Mouse (Mus musculus): ENCODE measurements at regions not wholly inside any gene's neighbourhood (a gene's known extent, or its start where the extent isn't known, plus 50 kb on each side); places are given as distances from the start of the nearest gene placed in this dataset.
A peak's percentile ranks its signal among the peaks of the same experiment; 100 is the strongest.

- no peak for DNase-seq (ENCODE audit: low spot score)
These were observed 151.9 kb downstream of the Qrsl1 start for GRCm38 (mm10) chr10:43749496-43750110.

- no peak for DNase-seq (ENCODE audit: low spot score)
These were observed 151.1 kb downstream of the Qrsl1 start for GRCm38 (mm10) chr10:43750401-43750800.

- no peak for DNase-seq (ENCODE audit: low spot score)
These were observed 150.7 kb downstream of the Qrsl1 start for GRCm38 (mm10) chr10:43750854-43751253.

DNA sequence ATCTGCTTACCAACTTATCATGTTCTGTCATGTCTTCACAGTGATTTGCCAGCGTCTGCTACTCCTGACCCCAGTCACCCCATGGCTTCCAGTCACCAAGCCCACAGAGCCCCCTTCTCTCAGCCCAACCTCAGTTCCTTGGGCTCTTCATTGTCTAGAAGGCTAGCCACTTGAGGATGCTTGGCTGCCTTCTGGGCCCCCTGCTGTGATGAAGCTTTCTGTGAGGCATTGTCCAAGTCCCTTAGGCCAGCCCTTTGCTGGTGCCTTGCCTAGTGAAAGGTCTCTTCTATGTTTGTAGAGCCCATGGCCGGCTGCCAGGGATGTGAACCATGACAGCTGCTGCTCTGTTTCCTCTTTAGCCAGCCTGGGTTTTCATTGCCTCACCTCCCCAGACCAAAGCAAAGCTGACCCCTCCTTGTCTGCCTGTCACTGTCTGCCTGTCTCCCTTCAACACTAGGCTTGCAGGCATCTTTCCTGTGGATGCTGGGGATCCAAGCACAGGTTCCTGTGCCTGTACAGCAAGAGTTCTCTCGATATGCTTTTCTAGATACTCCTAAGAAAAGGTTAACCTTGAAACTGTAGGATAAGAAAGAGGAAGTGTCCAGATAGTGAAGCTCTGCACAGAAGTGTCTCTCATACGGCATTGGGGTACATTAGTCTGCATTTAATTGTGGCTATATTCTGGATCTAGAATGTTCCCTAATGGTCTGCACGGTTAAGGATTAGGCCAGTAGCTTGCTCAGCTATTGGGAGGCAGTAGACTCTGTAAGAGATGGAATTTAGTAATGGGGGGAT is 149.5 kb downstream of the Qrsl1 start:
- peak; percentile 71 for DNase-seq (ENCODE audit: low spot score)

GRCm38 (mm10) chr10:43756881-43757565 is 144.5 kb downstream of the Qrsl1 start:
- no peak for DNase-seq (ENCODE audit: low spot score)

DNA sequence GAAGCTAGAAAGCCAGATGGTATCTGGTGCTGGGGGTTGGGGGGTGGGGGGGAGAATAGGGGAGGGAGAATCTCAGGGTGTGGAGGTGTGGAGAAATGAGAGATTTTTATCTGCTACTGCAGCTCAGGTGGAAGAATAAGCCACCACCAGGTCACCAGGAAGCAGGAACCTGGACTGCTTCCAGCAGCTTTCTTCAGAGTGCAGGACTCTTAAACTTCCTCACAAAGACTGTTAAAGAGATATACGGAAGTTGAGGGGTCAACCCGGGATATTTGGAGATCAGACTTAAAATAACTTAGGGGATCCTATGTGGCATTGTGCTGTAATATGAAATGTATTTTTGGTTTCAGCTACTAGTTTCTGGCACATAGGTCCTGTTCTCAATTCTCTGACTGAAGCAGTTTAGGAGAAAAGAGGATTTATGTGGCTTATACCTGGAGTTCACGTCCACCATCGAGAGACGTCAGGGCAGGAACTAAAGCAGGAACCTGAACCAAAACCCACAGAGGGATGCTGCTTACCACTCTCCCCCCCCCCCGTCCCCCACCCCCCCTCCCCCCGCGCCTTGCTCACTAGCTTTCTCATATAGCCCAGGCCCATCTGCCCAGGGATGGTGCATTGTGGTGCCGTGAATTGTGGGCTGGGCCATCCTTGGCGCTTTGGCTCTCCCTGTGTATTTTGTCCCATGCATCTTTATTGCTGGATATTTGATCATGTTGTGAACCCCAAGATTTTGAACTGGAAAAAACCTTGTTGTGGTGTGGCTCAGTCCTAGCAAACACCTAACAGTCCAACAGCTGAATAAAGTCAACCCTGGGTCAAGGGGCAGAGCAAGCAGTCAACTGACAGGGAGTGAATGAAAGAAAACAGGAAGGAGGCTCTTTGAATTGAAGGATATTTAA is 143.2 kb downstream of the Qrsl1 start:
- DNase-seq (ENCODE audit: low spot score) = no peak

GRCm38 (mm10) chr10:43759186-43759905 is 142.2 kb downstream of the Qrsl1 start:
- DNase-seq (ENCODE audit: low spot score) = no peak

GRCm38 (mm10) chr10:43759906-43760281 is 141.7 kb downstream of the Qrsl1 start:
- DNase-seq (ENCODE audit: low spot score) = no peak

GRCm38 (mm10) chr10:43761979-43762570 is 139.5 kb downstream of the Qrsl1 start:
- DNase-seq (ENCODE audit: low spot score) = no peak

DNA sequence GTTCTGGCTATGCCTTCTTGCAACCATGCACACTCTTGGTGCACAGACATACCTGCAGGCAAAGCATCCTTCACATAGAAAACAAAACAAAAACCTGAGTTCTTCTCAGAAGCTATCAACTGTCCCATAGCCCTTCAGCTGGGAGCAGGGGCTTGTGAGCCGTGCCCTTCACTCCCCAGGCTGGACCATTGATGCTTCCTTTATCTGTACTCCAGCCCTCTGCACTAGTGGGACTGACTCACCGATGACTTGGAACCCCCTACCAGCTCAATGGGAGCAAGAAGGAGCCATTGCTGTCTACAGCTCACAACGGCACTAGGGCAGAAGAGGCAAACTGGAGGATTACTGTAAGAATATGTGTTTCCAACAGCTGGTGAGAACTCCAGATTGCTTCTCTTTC is 137.0 kb downstream of the Qrsl1 start:
- DNase-seq (ENCODE audit: low spot score) = no peak

GRCm38 (mm10) chr10:43765275-43765674 is 136.3 kb downstream of the Qrsl1 start:
- DNase-seq (ENCODE audit: low spot score) = no peak

DNA sequence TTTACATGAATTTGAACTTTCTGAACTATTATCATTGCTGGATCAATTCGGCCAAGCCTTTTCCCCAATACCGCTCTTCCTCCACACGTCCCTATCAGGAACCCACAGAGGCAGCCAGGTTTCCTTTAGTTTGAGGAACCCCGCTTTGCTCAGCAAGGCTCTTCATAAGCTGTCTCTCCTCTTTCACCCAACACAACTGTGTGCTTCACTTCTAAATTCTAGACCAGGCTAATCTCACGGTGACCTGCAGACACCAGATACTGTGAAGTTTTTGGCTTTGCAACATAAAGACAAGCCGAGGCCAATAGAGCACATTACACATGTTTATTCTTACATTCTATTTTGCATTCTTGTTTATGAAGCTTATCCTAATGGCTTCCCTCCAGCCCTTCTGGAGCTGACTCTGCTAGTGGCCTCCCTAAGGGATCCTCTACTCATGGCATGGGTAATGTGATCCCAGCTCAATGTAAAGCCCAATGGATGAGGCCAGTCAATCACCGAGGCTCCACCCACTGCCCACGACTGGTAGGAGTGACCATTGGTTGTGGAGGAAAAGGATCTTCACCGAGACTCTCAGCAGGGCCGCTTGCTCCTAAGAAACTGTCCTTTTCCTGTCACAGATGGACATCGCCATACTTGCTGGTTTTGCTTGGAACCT is 135.6 kb downstream of the Qrsl1 start:
- no peak for DNase-seq (ENCODE audit: low spot score)

- DNase-seq (ENCODE audit: low spot score) = no peak
These were observed 133.4 kb downstream of the Qrsl1 start for GRCm38 (mm10) chr10:43767961-43768726.

- no peak for DNase-seq (ENCODE audit: low spot score)
These were observed 132.5 kb downstream of the Qrsl1 start for GRCm38 (mm10) chr10:43769026-43769425.

- DNase-seq (ENCODE audit: low spot score) = no peak
These were observed 125.7 kb downstream of the Qrsl1 start for GRCm38 (mm10) chr10:43775807-43776206.

GRCm38 (mm10) chr10:43777612-43778600 is 123.6 kb downstream of the Qrsl1 start:
- DNase-seq (ENCODE audit: low spot score) = peak; percentile 39

DNA sequence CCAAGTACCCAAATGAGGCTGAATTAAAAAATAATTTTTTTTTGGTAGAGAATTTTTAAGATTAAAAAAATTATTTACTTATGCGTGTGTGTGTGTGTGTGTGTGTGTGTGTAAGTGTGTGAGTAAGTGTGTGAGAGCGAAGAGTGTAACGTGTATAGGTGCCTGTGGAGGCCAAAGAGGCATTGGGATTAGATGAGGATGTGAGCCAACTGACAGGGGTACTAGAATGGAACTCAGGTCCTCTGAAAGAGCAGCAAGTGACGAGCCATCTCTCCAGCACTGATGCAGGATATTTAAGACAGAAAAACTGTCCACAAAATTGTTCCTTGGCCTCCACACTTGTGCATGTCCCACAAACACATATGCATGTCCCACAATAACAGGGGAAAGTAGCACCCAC is 121.0 kb downstream of the Qrsl1 start:
- DNase-seq (ENCODE audit: low spot score) = no peak

DNA sequence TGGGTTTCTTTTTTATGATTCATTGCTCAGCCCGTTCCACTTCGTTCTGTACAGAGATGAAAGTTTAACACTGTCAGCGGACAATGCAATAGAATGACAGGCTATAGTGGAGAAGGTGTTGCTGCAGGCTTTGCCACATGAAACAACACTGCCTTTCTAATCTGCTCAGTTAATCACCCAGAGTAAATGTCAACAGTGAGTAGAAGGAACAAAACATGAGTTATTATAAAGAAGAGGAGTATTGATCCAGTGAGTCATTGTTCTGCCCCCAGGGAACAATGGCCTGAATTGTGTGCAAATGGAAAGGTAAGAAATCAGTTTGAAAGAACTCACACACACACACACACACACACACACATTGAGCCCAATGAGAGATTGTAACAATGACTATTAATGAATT is 118.2 kb downstream of the Qrsl1 start:
- DNase-seq (ENCODE audit: low spot score) = no peak

All from layer of hippocampus, adult 11-12 months (tissue).